Mouse (Mus musculus) thymus, postnatal 10 days (tissue): ENCODE results near the gene Tbc1d10c.

Source experiments
- DNase-seq, 2 experiments: peaks; one replicate each; pipeline ENCODE4 v3.0.0; 2021; ENCODE audit warnings: low spot score in 2 of 2

Tbc1d10c gene

DNA sequence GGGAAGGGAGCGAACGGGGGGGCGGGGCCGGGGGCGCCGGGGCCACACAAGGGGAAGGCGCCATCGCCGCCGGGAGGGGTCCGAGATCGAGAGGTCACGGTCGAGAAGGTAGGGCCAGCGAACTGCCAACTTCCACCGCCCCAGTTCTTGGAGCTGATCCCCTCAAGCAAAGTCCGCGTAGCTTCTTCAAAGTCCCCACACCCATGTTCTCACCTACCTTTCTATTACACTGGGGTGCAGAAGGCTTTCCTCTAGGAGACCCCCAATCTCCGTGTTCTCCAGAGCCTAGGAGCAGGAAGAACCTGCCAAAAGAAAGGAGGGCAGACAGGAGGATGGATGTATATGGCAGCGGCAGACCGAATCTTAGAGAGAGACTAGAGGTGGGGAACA is 24.4 kb upstream of the Tbc1d10c start:
- DNase-seq, result no peak

DNA sequence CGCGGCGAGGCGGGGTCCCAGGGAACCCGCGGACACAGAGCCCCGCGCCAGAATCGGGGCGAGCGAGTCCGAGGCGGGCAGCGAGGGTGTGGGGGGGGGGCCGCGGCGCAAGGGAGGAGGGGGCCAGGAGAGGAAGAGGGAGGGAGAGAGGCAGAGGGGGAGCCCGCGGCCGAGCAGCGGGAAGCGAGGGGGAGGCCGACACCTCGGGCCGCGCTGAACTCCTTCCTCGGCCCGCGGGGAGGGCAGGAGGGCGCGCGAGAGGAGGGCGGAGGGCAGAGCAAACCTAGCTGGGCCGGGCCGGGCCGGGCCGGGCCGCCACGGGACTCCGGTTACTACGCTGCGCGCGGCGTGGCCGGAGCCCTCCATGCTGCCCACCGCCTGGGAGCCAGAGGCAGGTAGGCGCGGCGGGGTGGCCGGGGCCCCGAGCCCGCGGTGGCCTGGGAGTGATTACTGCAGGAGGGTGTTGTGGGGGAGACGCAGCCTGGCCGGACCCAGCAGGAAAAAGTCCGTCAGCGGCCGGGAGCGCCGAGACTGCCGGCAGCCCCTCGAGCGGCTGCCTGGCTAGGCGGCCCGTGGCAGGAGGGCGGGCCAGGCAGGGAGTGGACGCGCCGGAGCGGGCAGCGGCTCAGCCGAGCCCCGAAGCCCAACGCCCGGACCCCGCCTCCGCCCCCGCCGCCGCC is 23.8 kb upstream of the Tbc1d10c start:
- no peak for DNase-seq

DNA sequence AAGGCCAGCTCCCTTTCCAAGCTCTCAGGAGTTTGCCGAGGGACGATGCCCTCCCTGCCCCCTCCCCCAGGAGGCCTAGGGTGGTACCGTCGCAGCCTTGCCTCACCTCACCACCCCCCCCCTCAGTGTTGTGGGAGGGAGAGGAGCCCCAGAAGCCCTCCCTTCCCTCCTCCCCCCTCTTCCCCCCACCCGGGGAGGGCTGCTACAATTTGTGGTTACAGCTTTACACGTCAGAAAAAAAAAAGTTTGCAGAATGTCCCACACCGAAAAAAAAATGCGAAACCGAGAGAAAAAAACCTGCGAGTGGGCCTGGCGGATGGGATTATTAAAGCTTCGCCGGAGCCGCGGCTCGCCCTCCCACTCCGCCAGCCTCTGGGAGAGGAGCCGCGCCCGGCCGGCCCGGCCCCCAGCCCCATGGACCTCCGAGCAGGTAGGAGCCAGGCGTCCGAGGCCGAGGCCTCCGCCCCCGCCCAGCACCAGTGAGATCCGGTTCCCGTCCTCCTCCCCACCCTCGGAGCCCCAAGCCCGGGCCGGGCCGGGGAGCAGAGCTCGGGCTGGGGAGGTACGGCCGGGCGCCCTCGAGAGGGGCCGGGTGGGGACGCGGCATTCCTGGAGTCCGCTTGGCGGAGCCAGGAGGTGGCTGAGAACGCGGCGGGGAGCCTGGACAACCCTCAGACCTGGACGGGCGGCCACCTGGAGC is 23.1 kb upstream of the Tbc1d10c start, which contains the start of the genes Clcf1 and AC109138.7:
Clcf1 (plus strand) TSS at position 168 of the 700 bp plus-strand sequence.
AC109138.7 (plus strand) TSS at position 287 of the 700 bp plus-strand sequence.
- no peak for DNase-seq

DNA sequence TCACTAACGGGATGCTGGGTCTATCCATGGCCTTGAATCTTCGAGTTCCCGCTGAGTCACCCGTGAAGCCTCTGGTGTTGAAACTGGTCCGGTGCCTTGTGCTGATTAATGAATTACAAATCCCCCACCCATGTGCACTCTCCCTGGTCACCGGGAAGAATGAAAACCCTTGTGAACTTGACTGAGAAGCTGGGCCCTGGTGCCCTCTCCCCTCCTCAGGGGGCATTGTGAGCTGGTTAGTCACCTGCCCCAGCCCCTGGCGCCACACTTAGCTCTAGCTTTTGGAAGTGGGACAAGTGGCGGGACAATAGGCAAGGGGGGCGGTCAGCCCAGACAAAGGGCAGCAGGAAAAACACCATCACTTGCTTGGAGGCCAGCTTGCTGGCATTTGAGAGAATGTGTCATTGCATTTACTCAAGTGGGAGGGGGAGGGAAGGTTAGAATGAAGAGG is 22.5 kb upstream of the Tbc1d10c start:
- no peak for DNase-seq

DNA sequence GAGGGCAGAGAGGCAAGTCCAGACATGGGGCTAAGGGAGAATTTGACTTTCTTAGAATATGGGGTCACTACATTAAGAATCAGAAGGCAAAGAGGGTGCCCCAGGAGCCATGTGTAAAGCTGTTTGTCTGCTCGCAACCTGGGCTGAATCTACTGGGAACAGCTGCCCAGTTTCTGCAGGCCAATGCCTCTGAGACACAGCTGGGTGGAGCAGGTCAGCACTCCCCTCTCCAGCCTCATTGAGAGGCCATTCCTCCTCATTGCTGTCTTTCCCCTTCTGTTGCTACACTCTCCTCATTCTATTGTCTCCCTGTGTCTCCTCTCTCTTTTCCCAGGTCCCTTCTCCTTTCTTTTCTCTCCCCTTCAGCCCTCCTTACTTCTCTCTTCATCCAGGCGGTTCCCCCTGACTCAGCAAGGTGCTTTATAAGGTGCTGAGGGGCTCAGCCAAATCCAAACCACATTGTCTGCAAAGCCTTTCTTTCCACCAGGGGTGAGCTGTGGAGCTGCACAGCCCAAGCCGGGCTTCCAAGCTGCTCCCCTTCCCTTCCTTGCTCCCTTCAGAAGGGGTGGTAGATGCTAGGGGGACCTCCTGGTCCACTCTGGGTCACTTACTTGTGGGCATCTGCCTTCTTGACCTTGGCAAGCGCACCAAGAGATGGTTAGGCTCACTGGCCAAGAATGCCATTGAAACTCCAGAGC is 21.0 kb upstream of the Tbc1d10c start:
- no peak for DNase-seq

DNA sequence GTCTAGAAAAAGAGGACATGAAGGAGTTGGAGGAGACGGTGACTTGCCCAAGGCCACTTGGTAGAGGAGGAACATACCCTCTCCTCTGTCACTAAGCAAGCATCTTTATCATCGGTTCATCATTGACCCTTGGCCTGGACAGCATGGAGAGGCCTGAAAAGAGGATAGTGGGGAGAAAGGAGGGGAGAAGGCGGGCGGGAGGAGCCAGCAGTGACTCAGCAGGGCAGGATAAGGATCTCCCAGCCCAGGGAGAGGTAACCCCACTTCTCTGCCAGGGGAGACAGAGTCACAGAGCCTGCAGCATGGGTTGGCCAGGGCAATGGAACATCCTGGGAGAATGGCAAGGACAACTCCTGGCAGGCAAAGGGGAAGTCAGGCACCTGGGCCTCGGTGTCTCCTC is 17.5 kb upstream of the Tbc1d10c start:
- no peak for DNase-seq

DNA sequence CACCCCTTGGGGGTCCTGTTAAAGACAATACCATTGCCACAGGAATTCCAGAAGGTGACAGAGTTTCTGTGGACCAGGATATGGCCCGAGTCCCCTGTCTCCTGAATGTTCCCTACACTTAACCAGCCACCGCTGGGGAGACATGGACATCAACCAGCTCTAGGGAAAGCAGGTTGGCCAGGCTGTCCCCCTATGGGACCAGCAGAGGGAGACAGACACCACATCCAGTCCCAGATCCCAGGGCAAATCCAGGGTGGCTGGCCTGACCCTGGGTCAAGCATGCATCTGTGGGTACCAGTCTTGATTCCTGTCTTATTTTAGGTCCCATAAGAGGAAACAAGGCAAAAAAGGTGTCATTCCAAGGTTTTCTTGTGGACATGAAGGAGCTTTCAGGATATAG is 15.9 kb upstream of the Tbc1d10c start:
- DNase-seq, result peak in 1 of 2 experiments; percentile 48

DNA sequence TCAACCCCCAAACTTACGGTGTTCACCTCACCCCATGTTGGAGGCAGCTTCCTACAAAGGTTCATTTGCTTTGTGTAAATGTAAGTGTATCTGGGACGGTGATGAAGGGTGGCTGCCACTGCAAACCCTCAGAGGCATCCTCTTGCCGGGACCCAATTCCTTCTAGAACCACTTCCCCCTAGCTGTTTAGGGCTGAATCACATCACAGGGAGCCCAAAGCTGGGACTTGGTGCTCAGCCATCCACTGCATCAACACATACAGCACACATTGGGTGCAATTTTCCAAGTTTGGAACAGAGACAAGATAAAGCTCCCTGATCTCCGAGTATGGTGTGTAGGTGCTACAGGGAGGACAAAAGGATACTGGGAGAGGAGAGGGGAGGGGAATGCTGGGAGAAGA is 13.8 kb upstream of the Tbc1d10c start:
- no peak for DNase-seq

DNA sequence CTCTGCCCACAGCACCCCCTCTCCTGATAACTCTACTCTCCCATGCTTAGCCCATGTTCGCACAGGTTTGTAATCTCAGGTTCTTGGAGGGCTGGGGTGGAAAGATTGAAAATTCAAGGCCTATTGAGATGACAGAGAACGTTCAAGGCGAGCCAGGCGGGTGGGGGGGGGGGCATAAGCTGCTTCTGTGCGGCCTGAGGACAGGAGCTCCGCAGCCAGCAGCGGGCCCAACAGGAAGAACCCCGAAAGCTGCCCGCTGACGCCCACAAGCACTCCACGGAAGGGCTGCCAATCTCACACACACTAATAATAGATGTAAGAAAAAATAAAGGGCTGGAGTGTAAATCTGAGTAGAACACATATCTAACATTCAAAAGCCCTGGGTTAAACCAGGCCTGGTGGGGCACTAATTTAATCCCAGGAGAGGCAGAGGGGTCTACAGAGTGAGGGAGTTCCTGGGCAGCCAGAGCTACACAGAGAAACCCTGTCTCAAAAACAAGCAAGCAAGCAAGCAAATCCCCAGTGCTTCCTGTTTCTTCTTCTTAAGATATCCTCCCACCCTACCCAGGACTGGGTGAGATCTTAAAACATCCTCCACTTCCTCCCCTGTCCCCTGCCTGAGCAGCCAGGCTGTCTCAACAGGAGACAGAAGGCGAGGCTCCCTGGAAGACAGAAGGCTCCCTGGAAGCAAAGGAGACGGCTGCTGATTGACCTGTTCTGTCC is 12.7 kb upstream of the Tbc1d10c start:
- peak in 1 of 2 experiments; percentile 48 for DNase-seq

DNA sequence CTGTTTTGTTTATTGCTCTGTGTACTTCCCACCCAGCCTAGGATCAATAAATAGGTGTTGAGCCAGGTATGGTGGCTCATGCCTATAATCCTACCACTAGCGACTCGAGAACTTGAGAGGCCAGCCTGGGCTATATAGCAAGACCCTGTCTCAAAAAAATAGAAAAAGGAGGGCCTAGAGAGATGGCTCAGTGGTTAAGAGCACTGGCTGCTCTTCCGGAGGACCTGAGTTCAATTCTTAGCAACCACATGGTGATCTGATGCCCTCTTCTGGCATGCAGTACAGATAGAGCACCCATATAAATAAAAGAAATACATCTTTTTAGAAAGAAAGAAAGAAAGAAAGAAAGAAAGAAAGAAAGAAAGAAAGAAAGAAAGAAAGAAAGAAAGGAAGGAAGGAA is 12.1 kb upstream of the Tbc1d10c start:
- DNase-seq, result no peak

DNA sequence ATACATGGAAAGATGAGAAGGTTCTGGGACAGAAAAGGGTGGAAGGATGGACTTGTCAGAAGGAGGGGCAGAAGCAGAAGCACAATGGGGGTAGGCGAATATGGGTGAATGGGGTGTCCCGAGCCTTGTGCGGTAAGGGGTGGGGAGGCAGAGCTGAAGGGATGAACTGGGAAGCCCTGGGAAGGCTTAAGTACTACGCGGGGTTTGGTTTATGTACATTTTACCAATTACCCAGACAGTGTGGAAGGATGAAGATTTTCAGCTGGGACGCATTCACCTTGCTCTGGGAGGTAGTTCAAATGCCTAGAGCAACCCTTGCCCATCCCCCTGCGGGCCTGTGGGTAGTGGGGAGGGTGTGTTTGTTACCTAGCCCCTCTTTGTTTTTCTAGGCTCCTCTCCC is 11.1 kb upstream of the Tbc1d10c start:
- no peak for DNase-seq

DNA sequence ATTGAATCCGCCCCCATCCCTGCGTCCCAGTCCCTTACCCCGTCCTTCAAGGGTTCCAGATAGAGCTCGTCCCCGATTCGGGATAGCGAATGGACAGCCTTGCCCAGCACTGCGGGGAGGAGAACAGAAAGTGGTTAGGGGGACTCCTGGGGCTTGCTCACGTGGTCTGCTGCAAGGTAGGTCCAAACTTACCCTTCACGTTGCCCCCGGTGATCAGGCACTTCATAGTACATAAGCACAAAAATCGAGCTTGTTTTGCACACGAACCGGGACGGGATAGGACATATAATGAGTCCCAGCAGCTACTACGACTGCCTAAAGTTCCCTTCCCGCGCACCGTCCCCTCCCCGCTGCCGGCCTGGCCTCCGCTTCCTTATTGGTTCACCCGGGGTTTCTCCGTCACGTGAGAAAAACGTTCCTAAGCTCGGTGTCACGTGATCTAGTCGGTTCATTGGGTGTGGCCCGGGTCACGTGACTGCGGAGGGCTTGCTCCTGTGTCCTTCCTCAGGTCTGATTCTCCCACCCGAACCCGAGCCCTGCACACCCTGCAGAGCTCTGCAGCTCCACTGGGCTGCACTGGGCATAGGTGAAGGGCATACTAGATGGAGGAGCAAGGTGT is 10.3 kb upstream of the Tbc1d10c start, which contains the start of gene Rad9a:
Rad9a (minus strand) TSS at position 372 of the 619 bp plus-strand sequence.
- peak; percentile 95 for DNase-seq

DNA sequence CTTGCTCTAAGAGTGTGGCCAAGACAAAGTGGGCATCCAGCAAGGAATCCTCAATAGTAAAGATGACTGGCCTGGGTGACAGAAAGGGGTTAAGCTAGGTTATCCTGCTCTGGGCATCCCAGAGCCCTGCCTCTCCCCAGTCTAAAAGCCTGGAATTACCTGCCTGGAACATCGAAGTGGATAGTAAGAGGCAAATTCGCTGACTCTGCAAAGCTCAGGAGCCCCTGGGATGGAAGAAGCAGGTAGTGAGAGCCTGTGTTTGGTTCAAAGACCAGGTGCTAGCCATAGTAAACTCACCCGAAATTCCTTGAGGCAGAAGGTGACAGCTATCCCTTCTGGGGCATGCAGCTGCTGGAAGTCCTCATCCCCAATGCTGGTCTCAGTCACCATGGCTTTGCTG is 6.1 kb upstream of the Tbc1d10c start:
- no peak for DNase-seq

DNA sequence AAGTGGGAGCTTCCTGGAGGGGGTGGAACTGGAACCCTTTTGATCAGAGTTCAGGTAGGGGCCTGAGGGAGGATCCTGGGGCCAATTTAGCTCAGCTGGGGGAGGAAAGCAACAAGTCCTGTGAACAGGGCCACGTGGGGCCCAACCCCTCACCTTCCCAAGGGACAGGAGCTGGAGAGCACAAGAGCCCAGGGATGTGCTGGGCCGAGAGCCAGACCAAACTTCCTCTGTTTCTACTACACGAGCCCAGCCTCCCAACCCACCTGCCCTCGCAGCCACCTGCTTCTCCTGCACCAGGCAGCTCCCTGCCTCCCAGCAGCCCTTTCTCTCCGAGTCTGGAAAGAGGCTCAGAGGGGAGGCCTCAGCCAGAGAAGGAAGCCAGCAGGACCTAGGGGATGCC is 5.5 kb upstream of the Tbc1d10c start:
- DNase-seq, result no peak

DNA sequence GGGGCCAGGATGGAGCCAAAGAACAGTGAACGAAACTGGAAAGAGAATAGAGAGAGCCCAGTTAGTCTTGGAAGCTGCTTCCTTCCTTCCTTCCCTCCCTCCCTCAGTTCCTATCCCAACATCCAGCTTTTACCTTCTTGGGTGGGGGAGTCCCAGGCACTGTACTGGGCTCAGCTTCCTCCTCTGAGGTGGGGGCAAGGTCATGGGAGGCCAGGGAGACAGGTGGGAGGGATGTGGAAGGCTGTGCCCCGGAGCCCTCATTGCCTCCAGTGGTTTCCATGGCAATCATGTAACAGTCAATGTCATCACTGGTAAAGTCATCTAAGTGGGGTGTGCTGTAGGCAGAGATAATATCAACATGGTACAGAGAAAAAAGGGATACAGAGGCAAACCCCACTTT is 5.0 kb upstream of the Tbc1d10c start:
- no peak for DNase-seq

DNA sequence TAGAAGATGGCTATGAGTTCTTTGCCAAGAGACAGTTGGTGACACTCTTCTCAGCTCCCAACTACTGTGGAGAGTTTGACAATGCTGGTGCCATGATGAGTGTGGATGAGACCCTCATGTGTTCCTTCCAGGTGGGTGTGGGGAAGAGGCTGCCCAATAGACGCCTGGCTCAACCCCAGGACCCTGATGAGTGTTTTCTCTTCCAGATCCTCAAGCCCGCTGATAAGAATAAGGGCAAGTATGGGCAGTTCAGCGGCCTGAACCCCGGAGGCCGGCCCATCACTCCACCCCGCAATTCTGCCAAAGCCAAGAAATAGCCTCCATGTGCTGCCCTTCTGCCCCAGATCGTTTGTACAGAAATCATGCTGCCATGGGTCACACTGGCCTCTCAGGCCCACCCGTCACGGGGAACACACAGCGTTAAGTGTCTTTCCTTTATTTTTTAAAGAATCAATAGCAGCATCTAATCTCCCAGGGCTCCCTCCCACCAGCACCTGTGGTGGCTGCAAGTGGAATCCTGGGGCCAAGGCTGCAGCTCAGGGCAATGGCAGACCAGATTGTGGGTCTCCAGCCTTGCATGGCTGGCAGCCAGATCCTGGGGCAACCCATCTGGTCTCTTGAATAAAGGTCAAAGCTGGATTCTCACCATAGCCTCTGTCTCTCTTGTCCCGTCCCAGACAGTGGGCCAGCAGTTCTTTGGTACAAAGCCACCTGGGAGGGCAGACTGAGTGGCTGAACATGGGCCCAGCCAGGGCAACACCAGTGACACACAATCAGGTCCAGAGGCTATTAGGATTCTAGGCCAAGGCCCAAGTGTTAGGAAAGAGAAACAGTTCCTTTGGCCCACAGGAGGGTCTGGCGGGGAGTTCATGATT is 3.9 kb upstream of the Tbc1d10c start:
- DNase-seq, result no peak

DNA sequence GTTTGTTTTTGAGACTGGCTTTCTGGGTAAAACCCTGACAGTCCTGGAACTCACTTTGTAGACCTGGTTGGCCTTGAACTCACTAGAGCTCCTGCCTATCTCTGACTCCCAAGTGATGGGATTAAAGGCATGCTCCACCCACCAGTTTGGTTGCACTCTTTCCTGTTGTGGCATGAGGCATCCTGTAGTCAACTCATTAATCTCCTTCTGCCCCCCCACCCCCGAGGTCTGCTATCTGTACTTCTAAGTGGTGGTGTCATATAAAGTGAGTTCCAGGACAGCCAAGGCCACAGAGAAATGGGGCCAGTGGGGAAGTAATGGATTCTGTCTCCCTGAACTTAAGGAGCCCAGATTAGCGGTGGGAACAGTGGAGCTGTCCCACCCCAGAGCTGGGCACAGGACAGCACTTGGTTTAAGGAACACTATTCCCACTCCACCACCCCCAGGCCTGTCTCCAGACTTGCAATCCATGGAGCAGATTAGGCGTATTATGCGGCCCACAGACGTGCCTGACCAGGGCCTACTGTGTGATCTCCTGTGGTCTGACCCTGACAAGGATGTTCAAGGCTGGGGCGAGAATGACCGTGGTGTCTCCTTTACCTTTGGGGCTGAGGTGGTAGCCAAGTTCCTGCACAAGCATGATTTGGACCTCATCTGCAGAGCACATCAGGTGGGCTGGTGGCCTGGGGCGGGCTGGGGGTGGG is 3.1 kb upstream of the Tbc1d10c start:
- DNase-seq, result no peak

DNA sequence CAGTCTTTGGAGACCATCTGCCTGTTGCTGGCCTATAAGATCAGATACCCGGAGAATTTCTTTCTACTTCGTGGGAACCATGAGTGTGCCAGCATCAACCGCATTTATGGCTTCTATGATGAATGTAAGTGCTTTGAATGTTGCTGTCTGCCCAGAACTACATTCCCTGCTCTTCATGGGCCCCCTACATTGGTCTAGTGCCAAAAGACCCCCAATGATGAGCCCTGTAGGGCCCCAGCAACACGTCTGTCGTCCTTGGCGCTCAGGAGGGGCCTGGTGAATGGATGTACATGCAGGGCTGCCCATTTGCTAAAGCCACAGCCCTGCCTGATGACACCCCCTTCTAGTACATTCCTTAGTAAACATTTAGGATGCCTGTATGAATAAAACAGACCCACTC is 2.0 kb upstream of the Tbc1d10c start:
- no peak for DNase-seq

DNA sequence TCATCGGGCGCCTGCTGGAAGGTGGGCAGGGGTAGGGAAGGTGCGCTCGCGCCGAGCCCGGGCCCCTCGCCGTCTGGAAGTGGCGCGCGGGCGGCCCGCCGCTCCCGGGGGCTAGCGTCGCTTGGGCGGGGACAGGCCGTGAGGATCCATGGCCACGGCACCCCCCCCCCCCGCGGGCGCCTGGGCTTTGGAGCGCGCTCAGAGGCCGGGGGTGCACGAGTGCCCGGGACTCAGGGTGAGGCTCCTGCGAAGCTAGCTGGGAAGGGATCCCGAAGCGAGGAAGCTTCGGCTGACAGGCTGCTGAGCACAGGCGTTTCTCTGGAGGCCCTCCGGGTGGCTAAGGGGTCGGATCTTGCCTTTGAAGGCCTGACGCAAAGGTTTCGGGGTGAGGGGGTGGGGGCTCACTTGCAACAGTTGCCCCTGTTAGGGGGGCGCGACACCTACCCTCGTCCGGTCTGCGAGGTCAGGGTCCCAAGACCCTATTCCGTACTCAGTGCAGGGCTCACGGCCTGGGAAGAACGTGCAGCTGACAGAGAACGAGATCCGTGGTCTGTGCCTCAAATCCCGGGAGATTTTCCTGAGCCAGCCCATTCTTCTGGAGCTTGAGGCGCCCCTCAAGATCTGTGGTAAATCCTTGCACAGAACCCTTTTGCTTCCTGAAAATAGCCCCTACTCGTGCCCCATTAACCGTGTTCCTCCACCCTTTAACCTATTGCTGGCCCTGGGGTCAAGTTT is 1.3 kb upstream of the Tbc1d10c start:
- no peak for DNase-seq
